Mouse (Mus musculus): ENCODE results near the gene Mrm3.
"Not testable (repeated sequence)": the region's sequence is repeated elsewhere in the genome, so short reads cannot be mapped to it uniquely, and the experiment has no call there.

The Mrm3 gene

DNA sequence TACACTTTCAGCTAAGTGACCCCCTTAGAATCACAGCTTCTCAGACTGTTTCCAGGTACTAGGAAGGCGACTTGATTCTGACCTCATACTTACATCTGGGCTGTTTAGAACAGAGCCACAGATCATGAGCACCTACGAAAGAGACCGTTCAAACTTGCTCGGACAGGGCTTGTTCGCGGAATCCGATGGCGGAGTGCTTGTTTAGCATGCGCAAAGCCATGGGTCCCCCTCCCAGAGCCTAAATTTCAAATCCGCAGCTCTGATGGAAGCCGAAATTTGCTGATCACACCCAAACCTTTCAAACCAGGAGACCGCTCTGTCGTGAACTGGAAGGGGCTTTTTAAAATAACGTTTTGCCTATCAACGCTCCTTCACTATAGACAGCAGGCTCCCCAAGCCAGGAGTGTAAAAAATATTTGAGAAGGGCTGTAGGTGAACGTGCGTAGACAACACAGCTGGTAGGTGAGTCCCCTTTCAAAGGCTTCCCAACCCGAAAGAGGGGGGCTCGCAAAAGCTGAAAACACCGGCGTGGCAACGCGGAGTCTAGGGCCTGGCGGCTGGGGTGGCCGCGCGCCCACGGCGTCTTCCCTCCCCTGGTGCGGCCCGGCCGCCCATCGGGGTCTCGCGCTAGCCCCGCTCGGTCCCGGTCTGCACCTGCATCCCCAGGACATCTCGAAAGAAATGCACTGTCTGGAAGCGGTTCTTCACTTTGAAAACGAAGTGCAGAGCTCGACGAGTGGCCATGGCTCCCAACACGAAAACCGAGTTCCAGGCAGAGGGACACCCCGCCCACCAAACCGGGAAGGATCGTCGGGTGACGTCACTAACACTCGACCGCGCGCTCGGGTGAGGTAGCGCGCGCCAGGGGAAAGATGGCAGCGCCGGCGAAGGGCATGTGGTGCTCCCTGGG lies at the start of gene Mrm3, which contains the start of gene Glod4:
TSS of gene Mrm3 (plus strand) at position 815 of the 910 bp plus-strand sequence.
TSS of gene Glod4 (minus strand) at position 825 of the 910 bp plus-strand sequence.
- peak; percentile 87 for DNase-seq

DNA sequence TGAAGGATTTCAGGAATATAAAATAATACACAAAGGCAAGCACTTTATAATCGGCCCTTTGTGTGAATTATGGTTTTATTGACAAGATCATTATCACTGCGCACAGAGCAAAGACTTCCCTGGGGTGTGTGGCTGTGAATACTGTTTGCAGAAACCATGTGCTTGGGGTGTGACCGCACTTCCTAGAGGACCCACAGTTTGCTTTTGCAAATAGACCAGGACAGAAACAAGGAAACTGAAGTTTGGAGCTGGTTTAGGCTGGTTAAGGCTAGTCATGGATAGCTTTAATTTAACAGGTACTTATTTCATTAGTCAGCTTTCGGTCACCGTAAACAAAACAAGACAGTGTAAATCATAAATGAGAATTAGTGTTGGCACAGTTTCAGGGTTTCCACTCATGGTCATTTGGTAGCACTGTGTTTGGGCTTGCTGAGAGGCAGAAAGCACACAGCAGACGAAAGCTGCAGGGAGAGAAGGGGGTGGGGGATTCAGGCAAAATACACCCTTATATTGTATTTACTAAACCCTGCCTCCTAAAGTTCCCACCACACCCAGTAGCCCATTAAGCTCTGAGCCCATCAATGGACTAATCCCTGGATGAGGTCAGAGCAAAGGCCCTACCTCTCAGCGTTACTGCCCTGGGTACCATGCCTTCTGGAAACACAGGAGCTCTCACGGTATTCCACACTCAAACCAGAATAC lies 47.1 kb upstream of the Mrm3 start:
- DNase-seq = no peak

DNA sequence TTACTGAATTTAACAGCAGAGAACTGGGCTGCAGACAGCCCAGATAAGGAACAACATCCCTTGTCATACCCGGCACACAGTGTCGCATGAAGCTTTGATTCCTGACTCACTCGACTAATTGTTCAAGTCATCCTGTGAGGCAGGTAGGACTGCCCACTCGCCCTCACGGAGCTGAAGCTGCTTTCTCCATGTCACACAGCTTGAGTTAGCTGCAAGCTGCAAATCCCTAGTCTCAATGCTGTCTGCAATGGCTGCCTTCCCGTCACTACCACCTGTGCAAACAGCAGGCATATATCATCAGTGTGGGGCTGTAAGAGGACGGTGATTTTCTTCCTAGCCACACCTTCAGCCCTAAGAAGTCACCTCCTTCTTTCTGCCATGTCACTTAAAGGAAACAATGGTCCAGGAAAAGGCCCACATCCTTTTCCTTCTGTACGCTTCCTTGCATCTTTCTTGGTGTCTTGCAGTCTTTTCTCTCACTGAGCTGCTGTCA lies 46.5 kb upstream of the Mrm3 start:
- no peak for DNase-seq

DNA sequence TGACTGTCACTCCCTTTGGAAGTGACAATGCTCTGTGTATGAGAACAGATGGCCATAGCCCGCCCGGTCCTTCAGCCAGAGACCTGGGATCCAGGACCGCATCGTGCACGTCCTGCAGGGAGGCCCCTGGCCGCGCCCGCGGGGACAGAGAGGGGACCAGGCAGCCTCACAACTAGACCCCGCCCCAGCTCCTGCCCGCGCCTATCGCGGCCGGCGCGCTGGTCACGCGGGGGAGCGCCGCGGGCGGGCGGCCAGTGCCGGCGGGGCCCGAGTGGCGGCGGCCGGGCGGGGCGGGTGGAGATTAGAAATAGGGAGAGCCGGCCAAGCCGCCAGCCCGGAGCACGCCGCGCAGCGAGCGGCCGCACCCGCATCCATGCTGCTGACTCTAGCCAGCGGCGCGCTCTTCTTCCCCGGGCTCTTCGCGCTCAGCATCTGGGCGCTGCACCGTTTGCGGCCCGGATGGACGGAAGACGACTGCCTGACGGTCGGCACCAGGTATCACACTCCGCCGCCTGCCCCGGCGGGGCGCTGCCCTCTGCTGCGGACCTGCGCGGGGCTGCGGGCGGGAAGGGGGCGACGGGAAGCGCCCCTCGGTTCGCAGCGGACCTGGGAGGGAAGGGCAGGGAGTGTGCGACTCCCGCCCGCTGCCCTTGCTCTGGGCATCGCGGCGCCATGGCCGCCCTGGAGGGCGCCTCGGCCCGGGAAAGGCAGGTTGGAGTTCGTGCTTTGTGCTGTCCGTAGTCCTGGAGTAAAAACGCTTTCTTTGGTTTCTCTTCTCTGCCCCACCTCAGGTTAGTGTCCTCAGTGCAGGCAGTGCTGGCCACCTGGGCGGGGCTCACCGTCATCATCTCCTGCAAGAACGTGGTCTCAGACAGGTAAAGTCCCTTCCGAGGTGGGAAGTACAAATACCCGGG lies 41.5 kb upstream of the Mrm3 start:
- DNase-seq = peak; percentile 92

DNA sequence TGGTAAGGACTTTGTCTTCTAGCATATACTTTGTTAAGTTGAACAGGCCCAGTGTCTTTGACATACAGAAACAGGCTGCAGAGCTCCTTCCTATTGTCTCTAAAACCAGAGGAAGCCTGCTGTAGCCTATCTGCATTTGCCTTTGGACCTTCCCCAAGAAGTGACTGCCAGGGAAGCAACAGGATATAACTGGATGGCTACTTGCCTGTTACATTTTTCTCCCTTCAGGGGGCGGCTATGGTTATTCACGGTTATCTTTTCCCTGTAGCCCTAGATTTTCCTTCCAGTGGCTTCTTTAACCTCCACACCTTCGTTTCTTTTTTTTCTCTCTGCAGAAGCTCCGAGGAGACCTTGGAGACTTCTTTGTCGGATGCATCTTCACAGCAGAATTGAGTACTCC lies 36.7 kb upstream of the Mrm3 start:
- DNase-seq = no peak

DNA sequence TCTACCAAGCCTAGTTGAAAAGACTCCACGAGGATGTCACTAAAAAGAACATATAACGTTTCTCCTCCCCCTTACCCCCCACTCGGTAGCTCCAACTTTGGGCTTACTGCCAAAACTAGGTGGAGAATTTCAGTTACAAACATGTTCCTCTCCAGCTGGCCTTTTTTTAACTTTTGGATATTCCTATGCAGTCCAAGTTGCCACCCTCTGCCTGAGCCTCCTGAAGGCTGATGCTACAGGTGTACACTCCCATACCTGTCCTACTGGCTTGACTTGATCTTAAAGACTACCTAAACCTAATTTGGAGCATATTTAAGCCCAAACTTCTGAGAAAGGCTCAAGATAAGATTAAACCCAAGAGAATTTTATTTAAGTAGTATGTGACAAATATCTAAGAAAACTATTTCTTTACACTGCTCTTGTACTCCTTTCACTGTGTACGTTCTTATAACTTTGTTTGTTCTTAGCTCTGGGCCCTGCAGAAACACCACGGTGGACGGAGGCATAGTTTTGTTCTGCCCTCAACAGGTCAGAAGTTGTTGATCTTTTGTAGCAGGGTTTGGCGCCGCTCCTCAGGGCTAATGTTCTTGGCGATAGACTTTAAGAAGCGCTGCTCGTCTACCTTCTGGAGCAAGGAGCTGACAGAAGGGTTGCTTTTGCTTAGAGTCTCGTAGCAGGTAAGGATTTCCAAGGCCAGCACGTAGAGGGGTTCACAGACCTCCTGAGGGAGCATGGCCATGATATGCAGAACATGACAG lies 33.1 kb upstream of the Mrm3 start:
- DNase-seq = no peak

DNA sequence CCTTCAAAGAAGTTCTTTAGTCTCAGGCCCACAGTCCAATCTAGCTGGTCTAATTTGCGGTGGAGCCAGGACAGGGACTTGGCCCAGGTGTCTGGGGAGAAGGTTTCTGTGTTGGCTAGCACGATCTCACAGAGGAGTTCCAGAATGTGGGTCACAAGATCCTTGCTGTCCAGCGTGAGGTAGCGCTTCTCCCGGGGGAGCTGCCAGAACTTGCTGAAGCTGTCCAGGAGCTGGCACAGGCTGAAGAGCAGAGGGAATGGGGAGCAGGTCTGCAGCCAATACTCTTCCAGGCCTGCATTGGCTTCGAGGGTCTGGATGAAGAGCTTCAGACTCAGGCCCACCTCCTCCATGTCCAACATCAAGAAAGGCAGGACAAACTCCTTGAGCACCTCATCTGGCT lies 31.9 kb upstream of the Mrm3 start:
- not testable (repeated sequence) for DNase-seq

DNA sequence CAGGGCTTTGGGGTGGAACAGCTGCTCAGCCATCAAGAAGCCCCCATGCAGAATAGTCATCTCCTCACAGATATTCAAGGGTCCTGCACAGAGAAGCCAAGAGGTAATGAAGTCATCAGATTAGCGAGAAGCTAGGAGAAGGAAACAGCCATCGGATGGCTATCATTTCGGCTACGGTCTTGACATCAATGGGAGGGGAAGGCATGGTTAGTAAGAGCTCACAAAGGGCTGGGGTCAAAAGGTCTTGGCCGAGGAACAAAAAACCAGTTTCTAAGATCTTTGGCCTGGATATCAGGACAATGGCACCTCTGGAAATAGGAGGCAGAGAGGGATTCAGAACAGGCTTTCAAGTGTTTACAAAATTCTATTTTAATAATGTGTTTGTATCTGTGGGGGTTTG lies 29.7 kb upstream of the Mrm3 start:
- DNase-seq = no peak

DNA sequence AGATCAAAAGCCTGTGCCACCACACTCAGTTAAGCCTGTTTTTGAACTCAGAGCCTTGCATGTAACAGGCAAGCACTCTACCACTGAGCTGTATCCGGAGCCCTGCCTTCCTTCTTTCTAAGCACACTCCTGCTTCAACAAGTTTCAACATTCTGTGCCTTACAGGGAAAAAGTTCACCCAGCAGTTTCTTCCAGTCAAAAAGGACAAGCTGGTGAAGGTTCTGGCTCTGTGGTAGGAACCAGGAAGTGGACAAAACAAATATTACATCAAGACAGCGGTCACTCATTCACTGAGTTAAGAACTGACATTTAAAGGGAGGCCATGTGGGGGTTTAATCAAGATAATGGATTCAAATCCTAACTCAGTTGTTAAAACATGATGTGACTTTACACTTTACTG lies 28.5 kb upstream of the Mrm3 start:
- DNase-seq = no peak

DNA sequence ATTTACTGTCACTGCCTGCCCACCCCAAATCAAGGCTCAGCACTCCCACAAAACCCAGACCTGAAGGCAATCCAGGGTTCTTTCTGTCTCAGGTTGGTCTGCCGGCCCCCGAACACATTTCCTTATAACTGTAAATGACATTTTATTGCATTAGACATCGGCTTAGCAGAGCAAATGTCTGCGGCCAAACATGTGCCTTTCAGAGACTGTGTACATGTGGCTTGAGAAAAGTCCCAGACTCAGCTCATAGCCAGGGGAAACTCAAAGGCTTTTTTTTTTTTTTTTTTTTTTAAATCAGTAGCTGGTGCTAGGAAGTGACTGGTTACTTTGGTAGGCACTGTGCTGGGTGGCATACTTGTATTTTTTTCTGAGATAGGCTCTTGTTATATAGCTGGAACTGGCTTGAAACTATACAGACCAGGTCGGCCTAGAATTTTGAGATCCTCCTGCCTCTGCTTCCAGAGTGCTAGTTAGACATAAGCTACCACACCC lies 27.4 kb upstream of the Mrm3 start:
- DNase-seq = no peak

DNA sequence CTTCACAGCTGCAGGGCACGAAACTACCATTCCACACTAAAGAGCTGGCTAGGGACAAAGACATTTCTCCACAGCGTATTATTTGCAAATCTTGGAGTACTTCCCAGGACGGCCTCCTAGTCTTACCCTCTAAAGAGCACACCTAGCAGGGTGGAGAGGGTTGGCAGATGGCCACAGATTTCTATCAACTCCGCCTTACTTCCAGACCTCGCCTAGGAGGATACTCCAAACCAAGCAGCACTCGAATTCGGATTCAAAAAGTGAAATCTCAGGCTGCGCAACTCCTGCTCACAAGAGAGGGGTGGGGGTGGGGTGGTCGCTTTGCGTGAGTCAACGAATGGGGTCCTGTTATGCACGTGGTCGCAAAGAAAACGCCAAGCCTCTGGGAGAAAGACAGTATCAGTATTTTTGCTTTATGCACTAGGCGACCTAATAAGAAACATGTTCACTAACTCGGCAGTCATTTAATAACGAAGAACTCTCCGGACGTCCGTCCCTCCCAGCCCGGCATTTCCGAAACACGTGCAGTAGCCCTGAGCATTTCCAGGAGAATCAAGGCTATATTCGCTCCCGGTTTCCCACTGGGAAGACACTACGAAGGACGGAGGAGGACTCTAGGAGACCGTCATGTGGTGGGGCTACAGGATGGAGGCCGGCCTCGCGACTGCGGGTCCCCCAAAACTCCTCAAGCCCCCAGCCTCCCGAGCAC lies 26.7 kb upstream of the Mrm3 start:
- DNase-seq = peak; percentile 53

DNA sequence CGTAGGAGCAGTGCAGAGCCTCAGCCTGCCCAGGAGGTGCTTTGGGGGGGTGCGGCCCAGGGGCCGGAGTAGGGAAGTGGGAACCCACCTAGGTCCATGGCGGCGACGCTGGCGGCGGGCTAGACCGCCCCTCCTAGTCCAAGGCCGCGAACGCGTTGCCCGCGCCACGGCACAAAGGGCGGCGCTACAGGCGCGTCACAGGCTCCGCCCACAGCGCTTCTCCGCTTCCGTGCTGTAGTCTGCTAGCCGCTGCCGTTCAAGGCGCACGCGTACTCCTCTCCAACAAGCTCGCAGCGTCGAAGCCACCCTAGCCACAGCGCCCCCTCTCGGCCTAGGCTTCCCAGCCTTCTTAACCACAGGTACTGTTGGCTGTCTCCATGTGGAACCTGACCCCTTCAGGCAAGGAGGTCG lies 26.1 kb upstream of the Mrm3 start, which contains the start of the genes Dbil5 and Gemin4:
TSS of gene Dbil5 (plus strand) at position 219 of the 411 bp plus-strand sequence.
TSS of gene Gemin4 (minus strand) at position 275 of the 411 bp plus-strand sequence.
- DNase-seq = peak; percentile 97

DNA sequence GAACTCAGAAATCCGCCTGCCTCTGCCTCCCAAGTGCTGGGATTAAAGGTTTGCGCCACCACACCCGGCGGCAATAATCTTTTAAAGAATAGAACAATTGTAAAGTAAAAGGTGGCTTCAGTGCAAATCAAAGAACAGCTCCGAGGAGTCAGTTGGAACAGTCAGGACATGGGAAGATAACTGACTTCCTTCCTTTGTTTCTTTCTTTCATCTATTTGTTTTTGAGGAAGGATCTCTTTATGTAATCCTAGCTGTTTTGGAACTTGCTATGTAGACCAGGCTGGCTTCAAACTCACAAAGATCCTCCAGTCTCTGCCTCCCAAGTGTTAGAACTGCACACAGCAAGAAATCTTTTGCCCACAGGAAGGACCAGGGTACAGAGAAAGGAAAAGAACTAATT lies 18.9 kb upstream of the Mrm3 start:
- DNase-seq = no peak

DNA sequence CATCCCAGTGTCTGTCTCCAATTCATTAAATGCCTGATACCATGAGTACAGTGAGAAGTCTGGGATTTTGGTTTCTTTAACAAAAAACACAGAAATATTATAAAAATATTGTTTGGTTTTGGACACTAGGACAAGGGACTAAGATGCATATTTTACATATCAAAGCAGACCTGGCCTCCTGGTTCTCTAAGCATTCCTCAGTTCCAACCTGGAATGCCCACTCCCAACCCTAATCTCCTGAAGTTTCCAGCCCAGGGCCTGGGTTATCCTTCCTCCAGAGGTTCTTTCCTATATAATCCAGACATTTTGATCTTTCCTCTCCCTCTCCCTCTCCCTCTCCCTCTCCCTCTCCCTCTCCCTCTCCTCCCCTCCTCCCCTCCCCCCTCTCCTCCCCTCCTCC lies 18.5 kb upstream of the Mrm3 start:
- DNase-seq = no peak

DNA sequence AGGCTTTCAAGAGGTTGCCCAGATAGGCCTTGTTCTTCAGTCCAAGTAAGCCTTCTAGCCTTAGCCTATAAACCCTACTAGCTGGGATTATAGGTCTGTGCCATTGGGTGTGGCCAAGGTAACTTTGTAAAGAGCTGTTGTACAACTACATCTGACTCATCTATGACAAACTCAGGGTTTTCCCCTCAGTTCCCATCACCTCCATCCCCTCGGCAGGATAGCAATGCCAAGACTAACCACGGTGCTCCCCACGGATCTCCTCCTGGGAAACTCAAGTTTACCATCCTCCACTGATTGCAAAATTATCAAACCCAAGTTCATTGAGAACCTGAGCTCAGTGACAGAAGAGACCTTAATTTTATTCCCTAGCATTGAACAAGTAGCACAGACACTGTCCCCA lies 7.4 kb upstream of the Mrm3 start:
- DNase-seq = no peak

DNA sequence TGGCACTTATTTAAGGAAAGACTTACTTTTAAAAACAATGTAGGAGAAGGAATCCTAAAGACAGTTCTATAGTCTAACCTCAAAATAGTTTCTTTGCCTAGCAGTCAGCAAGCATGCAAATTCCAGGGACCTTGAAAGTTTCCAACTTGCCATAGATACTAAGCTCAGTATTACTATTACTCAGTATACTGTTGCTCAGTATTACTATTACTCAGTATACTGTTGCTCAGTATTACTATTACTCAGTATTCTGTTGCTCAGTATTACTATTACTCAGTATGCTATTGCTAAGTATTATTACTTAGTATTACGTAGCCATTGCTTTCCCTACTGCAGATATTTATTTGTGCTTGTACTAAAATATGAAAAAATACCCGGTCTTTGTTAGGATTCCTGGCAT lies 3.8 kb upstream of the Mrm3 start:
- DNase-seq = no peak

DNA sequence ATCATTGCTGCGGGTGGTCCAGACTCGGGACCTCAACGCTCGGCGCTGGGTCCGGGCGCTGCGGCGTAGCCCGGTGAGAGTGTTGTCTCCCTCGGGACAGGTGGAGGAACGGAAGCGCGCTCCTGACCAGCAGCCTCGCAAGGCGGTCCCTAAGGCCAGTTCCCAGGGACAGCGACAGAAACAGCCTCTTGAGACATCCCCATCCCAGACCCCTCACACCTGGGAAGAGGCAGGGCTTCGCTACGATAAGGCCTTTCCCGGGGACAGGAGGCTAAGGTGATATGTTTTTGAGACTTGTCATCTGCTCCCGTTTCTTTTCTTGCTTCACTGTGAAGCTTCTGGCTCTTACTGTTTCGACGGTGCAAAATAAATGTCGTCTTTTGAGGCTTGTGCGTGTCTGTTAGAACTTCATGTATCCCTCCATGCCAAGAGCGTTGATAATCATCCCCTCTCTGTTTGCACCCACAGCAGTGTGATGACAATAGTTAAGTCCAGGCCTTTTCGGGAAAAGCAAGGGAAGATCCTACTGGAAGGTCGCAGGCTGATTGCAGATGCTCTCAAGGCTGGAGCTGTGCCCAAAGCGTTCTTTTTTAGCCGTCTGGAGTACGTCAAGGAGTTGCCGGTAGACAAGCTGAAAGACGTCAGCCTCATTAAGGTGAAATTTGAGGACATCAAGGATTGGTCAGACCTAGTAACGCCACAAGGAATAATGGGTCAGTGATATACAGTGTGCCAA lies 464 bp downstream of the Mrm3 start:
- DNase-seq = peak; percentile 39

DNA sequence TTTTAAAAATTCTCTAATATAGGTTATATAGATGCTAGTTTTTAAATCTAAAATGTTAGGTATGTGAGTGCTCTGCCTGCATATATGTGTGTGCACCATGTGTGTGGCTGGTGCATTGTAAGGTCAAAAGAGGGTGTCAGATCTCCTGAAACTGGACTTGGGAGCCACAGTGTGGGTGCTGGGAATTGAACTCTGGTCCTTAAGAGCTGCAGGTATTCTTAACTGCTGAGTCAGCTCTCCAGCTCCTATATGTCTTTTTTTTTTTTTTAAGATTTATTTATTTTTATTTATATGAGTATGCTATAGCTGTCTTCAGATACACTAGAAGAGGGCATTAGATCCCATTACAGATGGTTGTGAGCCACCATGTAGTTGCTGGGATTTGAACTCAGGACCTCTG lies 2.9 kb downstream of the Mrm3 start:
- no peak for DNase-seq

DNA sequence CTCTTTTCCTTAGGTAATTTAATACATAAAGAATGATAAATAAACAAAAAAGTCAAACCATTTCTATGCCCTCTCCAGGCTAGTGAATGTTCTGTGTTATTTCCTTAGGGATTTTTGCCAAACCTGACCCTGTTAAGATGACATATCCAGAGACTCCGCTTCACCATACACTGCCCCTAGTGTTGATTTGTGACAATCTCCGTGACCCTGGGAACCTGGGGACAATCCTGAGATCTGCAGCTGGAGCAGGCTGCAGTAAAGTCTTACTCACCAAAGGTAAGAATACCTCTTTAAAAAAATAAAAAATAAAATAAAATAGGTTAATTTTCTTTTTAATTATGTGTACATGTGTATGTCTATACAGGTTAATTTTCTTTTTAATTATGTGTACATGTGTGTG lies 3.7 kb downstream of the Mrm3 start:
- no peak for DNase-seq

DNA sequence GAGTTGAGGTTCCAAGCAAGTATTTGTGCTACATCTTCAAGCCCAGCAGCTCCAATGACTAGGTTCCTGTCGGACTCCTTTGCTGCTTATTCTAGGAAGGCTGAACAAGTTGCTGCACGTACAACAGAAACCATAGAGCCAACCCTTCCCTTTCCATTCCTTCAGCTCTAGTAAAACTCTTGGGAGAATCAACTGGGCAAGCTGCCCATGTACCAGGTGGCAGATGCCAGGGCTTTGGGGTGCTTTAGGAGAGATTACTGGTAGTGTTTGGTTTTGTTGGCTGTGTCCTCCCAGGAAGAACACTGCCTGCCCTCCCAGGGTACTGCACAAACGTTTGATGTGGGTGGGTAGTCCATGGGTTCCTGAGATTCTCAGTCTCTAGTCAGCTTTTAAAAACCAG lies 8.5 kb downstream of the Mrm3 start:
- DNase-seq = peak; percentile 78
